Mouse (Mus musculus): ENCODE measurements at regions not wholly inside any gene's neighbourhood (a gene's known extent, or its start where the extent isn't known, plus 50 kb on each side); places are given as distances from the start of the nearest gene placed in this dataset.

- Histone ChIP-seq H3K9ac (no peak overlapping the region), H3K36me3 (no peaks in the 10 kb centered on the region), H3K4me3 (no peak overlapping the region), H3K4me2 (no peak overlapping the region), H3K27me3 (0 out of 2 replicates have a peak, but pooled peaks cover 3% of the 10 kb centered on the region), H3K27ac (no peak overlapping the region), H3K4me1 (no peaks in the 10 kb centered on the region), H3K9me3 (no peaks in the 10 kb centered on the region)
- ATAC-seq (ENCODE audit: insufficient number of reproducible peaks, low FRiP score, low TSS enrichment, low read depth), result no peak
- 31% methylated on average over 5 of the region's 5 CpGs for WGBS
Measured at GRCm38 (mm10) chr16:86060087-86060486, 158.5 kb upstream of the Adamts5 start.

GRCm38 (mm10) chr16:86044695-86045094 is 143.1 kb upstream of the Adamts5 start:
- 83% methylated on average over 2 of the region's 2 CpGs for WGBS
- no peak for ATAC-seq (ENCODE audit: insufficient number of reproducible peaks, low FRiP score, low TSS enrichment, low read depth)
- Histone ChIP-seq H3K27me3 (no peaks in the 10 kb centered on the region), H3K9ac (no peak overlapping the region), H3K27ac (no peak overlapping the region), H3K4me3 (no peak overlapping the region), H3K4me1 (no peaks in the 10 kb centered on the region), H3K36me3 (no peaks in the 10 kb centered on the region), H3K9me3 (no peaks in the 10 kb centered on the region), H3K4me2 (no peak overlapping the region)

- Histone ChIP-seq H3K4me2 (no peak overlapping the region), H3K9ac (no peak overlapping the region), H3K4me3 (no peak overlapping the region), H3K27ac (no peak overlapping the region), H3K36me3 (no peaks in the 10 kb centered on the region), H3K27me3 (no peaks in the 10 kb centered on the region), H3K9me3 (no peaks in the 10 kb centered on the region), H3K4me1 (no peaks in the 10 kb centered on the region)
- 92% methylated on average over 9 of the region's 9 CpGs for WGBS
- no peak for ATAC-seq (ENCODE audit: insufficient number of reproducible peaks, low FRiP score, low TSS enrichment, low read depth)
Measured at GRCm38 (mm10) chr16:86034772-86035171, 133.1 kb upstream of the Adamts5 start.

DNA sequence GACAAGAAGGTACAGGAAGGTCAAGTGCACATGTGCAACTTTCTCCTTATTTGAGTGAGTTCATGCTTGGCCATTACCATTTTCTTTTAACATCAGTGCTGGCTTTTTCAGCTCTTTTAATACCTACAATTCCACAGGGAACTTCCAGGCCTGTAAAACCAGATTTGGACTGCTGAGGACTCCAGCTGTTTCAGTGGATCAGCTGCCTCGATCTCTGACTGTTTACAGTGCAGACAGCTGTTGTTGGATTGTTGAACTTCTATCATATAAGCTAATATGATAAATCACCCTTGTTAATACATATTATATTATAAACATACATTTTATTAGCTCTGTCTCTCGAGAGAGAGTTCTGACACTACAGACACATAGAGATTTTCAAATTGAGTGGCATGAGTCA is 126.1 kb upstream of the Adamts5 start:
- H3K9me3 ChIP-seq, result no peaks in the 10 kb centered on the region
- ATAC-seq (ENCODE audit: insufficient number of reproducible peaks, low FRiP score, low TSS enrichment, low read depth), result no peak
- H3K4me1 ChIP-seq, result no peaks in the 10 kb centered on the region
- 40% methylated on average over 2 of the region's 2 CpGs for WGBS
- no peaks in the 10 kb centered on the region for H3K27me3 ChIP-seq
- H3K4me3 ChIP-seq, result no peak overlapping the region
- H3K4me2 ChIP-seq, result no peak overlapping the region
- H3K36me3 ChIP-seq, result no peaks in the 10 kb centered on the region
- no peak overlapping the region for H3K9ac ChIP-seq
- H3K27ac ChIP-seq, result no peak overlapping the region

- Histone ChIP-seq H3K4me3 (no peak overlapping the region), H3K4me2 (no peak overlapping the region), H3K36me3 (no peaks in the 10 kb centered on the region), H3K4me1 (no peaks in the 10 kb centered on the region), H3K27me3 (no peaks in the 10 kb centered on the region), H3K27ac (no peak overlapping the region), H3K9ac (no peak overlapping the region), H3K9me3 (no peaks in the 10 kb centered on the region)
- WGBS, result 73% methylated on average over 1 of the region's 1 CpGs
- ATAC-seq (ENCODE audit: insufficient number of reproducible peaks, low FRiP score, low TSS enrichment, low read depth), result no peak
Measured at GRCm38 (mm10) chr16:86015336-86015735, 113.7 kb upstream of the Adamts5 start.

DNA sequence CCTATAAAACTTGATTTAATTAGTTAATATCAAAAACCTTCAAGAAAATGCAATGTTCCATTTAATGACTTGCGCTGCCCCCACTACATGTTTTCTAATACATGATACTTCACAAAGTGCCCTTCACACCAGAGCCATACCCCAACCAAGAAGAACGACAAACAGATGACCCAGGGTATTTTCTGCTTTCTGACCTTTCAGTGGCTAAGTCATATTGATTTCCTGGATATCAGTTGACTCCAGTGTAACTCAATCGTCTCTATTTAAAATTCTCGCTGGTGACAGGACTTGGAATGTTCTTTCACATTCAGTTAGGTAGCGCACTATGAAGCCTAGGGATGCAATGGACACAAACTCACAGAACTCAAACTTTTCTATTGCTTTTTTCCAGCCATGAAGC is 109.4 kb upstream of the Adamts5 start:
- no peak overlapping the region for H3K4me3 ChIP-seq
- H3K9ac ChIP-seq, result no peak overlapping the region
- WGBS, result 79% methylated on average over 5 of the region's 5 CpGs
- no peak overlapping the region for H3K27ac ChIP-seq
- no peak for ATAC-seq (ENCODE audit: insufficient number of reproducible peaks, low FRiP score, low TSS enrichment, low read depth)
- no peaks in the 10 kb centered on the region for H3K36me3 ChIP-seq
- no peaks in the 10 kb centered on the region for H3K4me1 ChIP-seq
- H3K27me3 ChIP-seq, result no peaks in the 10 kb centered on the region
- no peaks in the 10 kb centered on the region for H3K9me3 ChIP-seq
- H3K4me2 ChIP-seq, result no peak overlapping the region

- Histone ChIP-seq H3K4me2 (no peak overlapping the region), H3K27me3 (no peaks in the 10 kb centered on the region), H3K4me1 (no peaks in the 10 kb centered on the region), H3K9ac (no peak overlapping the region), H3K9me3 (no peaks in the 10 kb centered on the region), H3K27ac (no peak overlapping the region), H3K36me3 (no peaks in the 10 kb centered on the region), H3K4me3 (no peak overlapping the region)
- no peak for ATAC-seq (ENCODE audit: insufficient number of reproducible peaks, low FRiP score, low TSS enrichment, low read depth)
- WGBS, result 36% methylated on average over 3 of the region's 3 CpGs
Measured at GRCm38 (mm10) chr16:86009638-86010329, 108.2 kb upstream of the Adamts5 start.

GRCm38 (mm10) chr16:86007799-86008198 is 106.2 kb upstream of the Adamts5 start:
- Histone ChIP-seq H3K4me3 (no peak overlapping the region), H3K27me3 (no peaks in the 10 kb centered on the region), H3K4me1 (no peaks in the 10 kb centered on the region), H3K9ac (no peak overlapping the region), H3K4me2 (no peak overlapping the region), H3K27ac (no peak overlapping the region), H3K9me3 (no peaks in the 10 kb centered on the region), H3K36me3 (no peaks in the 10 kb centered on the region)
- no peak for ATAC-seq (ENCODE audit: insufficient number of reproducible peaks, low FRiP score, low TSS enrichment, low read depth)
- WGBS, result 49% methylated on average over 1 of the region's 1 CpGs

- Histone ChIP-seq H3K4me2 (no peak overlapping the region), H3K4me1 (peaks cover 6% of the 10 kb centered on the region; the same call in 1 of the 2 replicates), H3K27ac (no peak overlapping the region), H3K36me3 (no peaks in the 10 kb centered on the region), H3K4me3 (no peak overlapping the region), H3K27me3 (no peaks in the 10 kb centered on the region), H3K9ac (no peak overlapping the region), H3K9me3 (no peaks in the 10 kb centered on the region)
- no peak for ATAC-seq (ENCODE audit: insufficient number of reproducible peaks, low FRiP score, low TSS enrichment, low read depth)
- 61% methylated on average over 1 of the region's 1 CpGs for WGBS
Measured at GRCm38 (mm10) chr16:86000846-86001245, 99.2 kb upstream of the Adamts5 start.

GRCm38 (mm10) chr16:85985841-85986240 is 84.2 kb upstream of the Adamts5 start:
- Histone ChIP-seq H3K4me2 (no peak overlapping the region), H3K27me3 (no peaks in the 10 kb centered on the region), H3K36me3 (no peaks in the 10 kb centered on the region), H3K4me1 (no peaks in the 10 kb centered on the region), H3K27ac (no peak overlapping the region), H3K9me3 (no peaks in the 10 kb centered on the region), H3K9ac (no peak overlapping the region), H3K4me3 (no peak overlapping the region)
- ATAC-seq (ENCODE audit: insufficient number of reproducible peaks, low FRiP score, low TSS enrichment, low read depth), result no peak
- WGBS, result 65% methylated on average over 2 of the region's 2 CpGs

GRCm38 (mm10) chr16:85977102-85977501 is 75.5 kb upstream of the Adamts5 start:
- no peak for ATAC-seq (ENCODE audit: insufficient number of reproducible peaks, low FRiP score, low TSS enrichment, low read depth)
- H3K36me3 ChIP-seq, result no peaks in the 10 kb centered on the region
- WGBS, result 73% methylated on average over 2 of the region's 2 CpGs
- H3K4me1 ChIP-seq, result no peaks in the 10 kb centered on the region
- no peaks in the 10 kb centered on the region for H3K27me3 ChIP-seq
- no peak overlapping the region for H3K4me2 ChIP-seq
- no peaks in the 10 kb centered on the region for H3K9me3 ChIP-seq
- no peak overlapping the region for H3K4me3 ChIP-seq
- no peak overlapping the region for H3K27ac ChIP-seq
- H3K9ac ChIP-seq, result no peak overlapping the region

GRCm38 (mm10) chr16:85966892-85967444 is 65.3 kb upstream of the Adamts5 start:
- no peak overlapping the region for H3K4me2 ChIP-seq
- no peak overlapping the region for H3K9ac ChIP-seq
- no peaks in the 10 kb centered on the region for H3K9me3 ChIP-seq
- no peak for ATAC-seq (ENCODE audit: insufficient number of reproducible peaks, low FRiP score, low TSS enrichment, low read depth)
- WGBS, result 36% methylated on average over 4 of the region's 4 CpGs
- H3K36me3 ChIP-seq, result no peaks in the 10 kb centered on the region
- H3K27ac ChIP-seq, result no peak overlapping the region
- H3K4me3 ChIP-seq, result no peak overlapping the region
- H3K27me3 ChIP-seq, result no peaks in the 10 kb centered on the region
- peaks cover 4% of the 10 kb centered on the region for H3K4me1 ChIP-seq

DNA sequence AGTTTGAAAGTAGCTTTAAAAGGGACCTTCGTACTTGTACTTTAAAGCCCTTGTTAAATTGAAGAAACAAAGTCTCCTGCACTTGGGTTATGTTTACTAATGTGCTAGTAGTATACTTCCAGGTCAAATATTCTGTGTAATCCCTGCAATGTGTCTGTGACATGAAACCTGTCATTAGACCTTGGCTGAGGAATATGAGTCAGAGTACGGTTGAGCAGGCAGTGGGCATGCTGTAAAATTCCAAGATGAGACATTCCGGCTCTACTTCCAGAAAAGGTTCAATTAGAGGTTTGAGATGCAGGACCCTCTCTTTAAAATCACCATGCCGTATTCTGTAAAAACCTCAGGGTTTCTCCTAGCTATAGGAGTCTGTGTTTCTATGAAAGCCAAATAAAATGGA is 64.6 kb upstream of the Adamts5 start:
- no peaks in the 10 kb centered on the region for H3K27me3 ChIP-seq
- H3K27ac ChIP-seq, result no peak overlapping the region
- no peak for ATAC-seq (ENCODE audit: insufficient number of reproducible peaks, low FRiP score, low TSS enrichment, low read depth)
- H3K36me3 ChIP-seq, result no peaks in the 10 kb centered on the region
- no peak overlapping the region for H3K4me2 ChIP-seq
- H3K9me3 ChIP-seq, result no peaks in the 10 kb centered on the region
- H3K4me1 ChIP-seq, result peaks cover 4% of the 10 kb centered on the region
- 43% methylated on average over 4 of the region's 4 CpGs for WGBS
- no peak overlapping the region for H3K9ac ChIP-seq
- no peak overlapping the region for H3K4me3 ChIP-seq
